Mouse (Mus musculus) spleen, adult 2 months (tissue): Measurements from ENCODE around the gene Ovol1.

ENCODE experiments used
- CTCF ChIP-seq: fragments of 200-500 bp; IDR thresholded peaks from 2 replicates; pipeline ENCODE4 v1.5.1; 2011; ENCODE audit warnings: mild to moderate bottlenecking, inconsistent platforms; ENCODE audit not compliant: insufficient read depth, insufficient read length, insufficient replicate concordance; ENCODE audit errors: extremely low read depth
- POLR2A ChIP-seq: fragments of 200-500 bp; IDR thresholded peaks from 2 replicates; pipeline ENCODE4 v1.6.1; 2011; ENCODE audit warnings: low read depth, low read length, inconsistent platforms

GRCm38 (mm10) chr19:5518721-5519120 is 41.7 kb downstream of the Ovol1 start:
- no peak for TF ChIP-seq CTCF
- TF ChIP-seq POLR2A = no peak
